Comparison of ENCODE assay signal across 22 mouse cellular contexts in the genomic region with DNA sequence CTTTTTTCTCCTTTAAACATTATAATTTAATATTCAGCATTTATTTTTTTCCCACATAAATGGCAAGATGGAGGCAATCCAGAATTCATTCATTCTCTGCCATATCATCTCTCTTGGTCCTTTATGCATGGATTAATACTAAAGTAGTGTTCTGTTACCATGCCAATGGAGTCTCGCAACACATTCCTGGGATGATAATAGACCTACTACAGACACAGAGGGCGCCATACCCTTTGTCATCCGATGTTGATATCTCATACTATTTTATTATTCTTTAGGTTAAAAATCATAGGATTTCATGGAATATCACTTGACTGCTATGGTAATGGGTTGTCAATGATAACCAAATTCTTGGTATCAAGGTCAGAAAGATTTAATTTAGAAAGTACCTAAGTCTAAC.
A peak's percentile ranks its signal among the peaks of the same experiment; 100 is the strongest.
DNase-seq lines count a peak whose midpoint lies in the region; ATAC-seq lines count a peak whose summit lies in the region.
"Had no signal": no experiment of that assay in that cellular context is flagged by ENCODE, and none has a peak within 500 bp of the region (broad histone marks: within the 10 kb centered on the region; RNA-seq: fewer than 3 reads in every experiment).

No protein-coding gene starts in this region.

- H3K4me3 ChIP-seq in forebrain, embryonic 16.5 days (replicated peaks; ENCODE audit: low read length), result no peak overlapping the region
- H3K4me3 ChIP-seq in forebrain, embryonic 11.5 days (ENCODE audit: low read depth, low read length), result no peak overlapping the region
- H3K4me3 ChIP-seq in midbrain, embryonic 14.5 days (replicated peaks; ENCODE audit: low read depth, low read length), result no peak overlapping the region
- no peak overlapping the region for H3K4me3 ChIP-seq in kidney, embryonic 16.5 days (ENCODE audit: low read length)
- H3K4me3 ChIP-seq in limb, embryonic 10.5 days, result no peak overlapping the region
- H3K4me3 ChIP-seq: erythroblast, embryonic 14.5 days; gastrocnemius, adult 2 months; limb, embryonic 12.5 days had no signal

- no peaks in the 10 kb centered on the region for H3K36me3 ChIP-seq in forebrain, embryonic 16.5 days (ENCODE audit: control insufficient read depth, insufficient read depth)
- H3K36me3 ChIP-seq in forebrain, embryonic 11.5 days (ENCODE audit: control insufficient read depth, insufficient read depth, low read length), result no peaks in the 10 kb centered on the region
- no peaks in the 10 kb centered on the region for H3K36me3 ChIP-seq in midbrain, embryonic 14.5 days (ENCODE audit: control insufficient read depth, insufficient read depth, low read length)
- H3K36me3 ChIP-seq in kidney, embryonic 16.5 days (ENCODE audit: insufficient read depth, low read length), result no peaks in the 10 kb centered on the region
- no peaks in the 10 kb centered on the region for H3K36me3 ChIP-seq in limb, embryonic 10.5 days
- H3K36me3 ChIP-seq: embryonic facial prominence, embryonic 13.5 days; limb, embryonic 12.5 days had no signal

- no peaks in the 10 kb centered on the region for H3K27me3 ChIP-seq in forebrain, embryonic 16.5 days (replicated peaks; ENCODE audit: control insufficient read depth, insufficient read depth, low read length)
- no peaks in the 10 kb centered on the region for H3K27me3 ChIP-seq in forebrain, embryonic 11.5 days (ENCODE audit: control insufficient read depth, insufficient read depth, low read length)
- H3K27me3 ChIP-seq in midbrain, embryonic 14.5 days (ENCODE audit: control insufficient read depth, insufficient read depth, low read length), result no peaks in the 10 kb centered on the region
- no peaks in the 10 kb centered on the region for H3K27me3 ChIP-seq in kidney, embryonic 16.5 days (ENCODE audit: insufficient read depth, low read length)
- H3K27me3 ChIP-seq in limb, embryonic 10.5 days (ENCODE audit: low read depth, poor library complexity, severe bottlenecking), result no peaks in the 10 kb centered on the region
- H3K27me3 ChIP-seq: embryonic facial prominence, embryonic 13.5 days; limb, embryonic 12.5 days had no signal

- H3K4me2 ChIP-seq in forebrain, embryonic 16.5 days (ENCODE audit: low read length), result no peak overlapping the region
- no peak overlapping the region for H3K4me2 ChIP-seq in forebrain, embryonic 11.5 days (ENCODE audit: low read depth, low read length, severe bottlenecking)
- H3K4me2 ChIP-seq in midbrain, embryonic 14.5 days (ENCODE audit: low read length), result no peak overlapping the region
- no peak overlapping the region for H3K4me2 ChIP-seq in kidney, embryonic 16.5 days (replicated peaks; ENCODE audit: low read depth, low read length)

- H3K27ac ChIP-seq in forebrain, embryonic 16.5 days (ENCODE audit: low read length), result peak overlapping the region; percentile 25; the same call in 1 of the 2 replicates
- no peak overlapping the region for H3K27ac ChIP-seq in forebrain, embryonic 11.5 days (ENCODE audit: low read depth, low read length)
- peak overlapping the region; percentile 71 for H3K27ac ChIP-seq in midbrain, embryonic 14.5 days (replicated peaks; ENCODE audit: low read depth, low read length)
- no peak overlapping the region for H3K27ac ChIP-seq in kidney, embryonic 16.5 days (ENCODE audit: low read length)
- H3K27ac ChIP-seq in limb, embryonic 10.5 days, result no peak overlapping the region
- H3K27ac ChIP-seq: embryonic facial prominence, embryonic 13.5 days; gastrocnemius, adult 2 months; limb, embryonic 12.5 days; macrophage had no signal

- peaks cover 14% of the 10 kb centered on the region for H3K4me1 ChIP-seq in forebrain, embryonic 16.5 days (replicated peaks; ENCODE audit: control insufficient read depth, insufficient read depth, low read length)
- H3K4me1 ChIP-seq in forebrain, embryonic 11.5 days (replicated peaks; ENCODE audit: control insufficient read depth, insufficient read depth, low read length), result no peaks in the 10 kb centered on the region
- peaks cover 19% of the 10 kb centered on the region for H3K4me1 ChIP-seq in midbrain, embryonic 14.5 days (ENCODE audit: control insufficient read depth, insufficient read depth, low read length)
- H3K4me1 ChIP-seq in kidney, embryonic 16.5 days (ENCODE audit: insufficient read depth, low read length), result 0 out of 2 replicates have a peak, but pooled peaks cover 7% of the 10 kb centered on the region
- peaks cover 7% of the 10 kb centered on the region for H3K4me1 ChIP-seq in limb, embryonic 10.5 days

- DNase-seq in forebrain, embryonic 11.5 days (ENCODE audit: low spot score), result no peak
- peak; percentile 11 for DNase-seq in A20 (ENCODE audit: low read depth, low spot score)
- DNase-seq in embryo, embryonic 10.5 days (ENCODE audit: low spot score), result peak; percentile 21
- peak; percentile 67 for DNase-seq in midbrain, embryonic 14.5 days
- no peak for DNase-seq in limb, embryonic 10.5 days (ENCODE audit: low spot score)
- DNase-seq: adrenal gland, postnatal 10 days; cerebellum, adult 8-10 months; gastrocnemius, adult 2 months; heart, postnatal 4 days; kidney, adult 18-20 months; kidney, postnatal 10 days; liver, postnatal 0 days; thymus, adult 18-20 months; thymus, postnatal 36 days had no signal

- no peaks in the 10 kb centered on the region for H3K9me3 ChIP-seq in forebrain, embryonic 16.5 days (ENCODE audit: control insufficient read depth, low read length)
- no peaks in the 10 kb centered on the region for H3K9me3 ChIP-seq in forebrain, embryonic 11.5 days (ENCODE audit: control insufficient read depth, low read length)
- no peaks in the 10 kb centered on the region for H3K9me3 ChIP-seq in midbrain, embryonic 14.5 days (ENCODE audit: control insufficient read depth, low read length)
- no peaks in the 10 kb centered on the region for H3K9me3 ChIP-seq in kidney, embryonic 16.5 days (ENCODE audit: low read length)
- H3K9me3 ChIP-seq in limb, embryonic 10.5 days (replicated peaks), result no peaks in the 10 kb centered on the region
- H3K9me3 ChIP-seq: embryonic facial prominence, embryonic 13.5 days; limb, embryonic 12.5 days had no signal

- ATAC-seq in forebrain, embryonic 16.5 days, result no peak
- no peak for ATAC-seq in forebrain, embryonic 11.5 days (replicated peaks; ENCODE audit: low FRiP score)
- peak; percentile 47; the same call in 1 of the 2 replicates for ATAC-seq in midbrain, embryonic 14.5 days (ENCODE audit: low FRiP score, low TSS enrichment)
- ATAC-seq in kidney, embryonic 16.5 days (ENCODE audit: low FRiP score, low TSS enrichment), result no peak
- ATAC-seq: inflammation-experienced regulatory T-cells, adult 6 months; liver, postnatal 0 days; lung, postnatal 0 days had no signal

- 57% methylated on average over 3 of the region's 3 CpGs for WGBS in forebrain, embryonic 16.5 days
- 65% methylated on average over 3 of the region's 3 CpGs for WGBS in forebrain, embryonic 11.5 days
- 10% methylated on average over 3 of the region's 3 CpGs for WGBS in midbrain, embryonic 14.5 days
- WGBS in kidney, embryonic 16.5 days, result 91% methylated on average over 3 of the region's 3 CpGs
- WGBS in limb, embryonic 10.5 days, result 87% methylated on average over 3 of the region's 3 CpGs

- H3K9ac ChIP-seq in forebrain, embryonic 16.5 days (replicated peaks; ENCODE audit: low read depth, low read length), result no peak overlapping the region
- no peak overlapping the region for H3K9ac ChIP-seq in forebrain, embryonic 11.5 days (ENCODE audit: low read length)
- no peak overlapping the region for H3K9ac ChIP-seq in midbrain, embryonic 14.5 days (replicated peaks; ENCODE audit: low read length)
- no peak overlapping the region for H3K9ac ChIP-seq in kidney, embryonic 16.5 days (replicated peaks; ENCODE audit: low read length)
- H3K9ac ChIP-seq: embryonic facial prominence, embryonic 13.5 days; liver, postnatal 0 days had no signal

Comparison
In these comparisons a context has a peak if more than half of its experiments do, and no peak if none do; other contexts are left out.
1. H3K27ac ChIP-seq: peak in forebrain, embryonic 16.5 days (single experiment) and midbrain, embryonic 14.5 days (single experiment); none in forebrain, embryonic 11.5 days (single experiment), kidney, embryonic 16.5 days (single experiment) and limb, embryonic 10.5 days (single experiment).
2. DNase-seq: peak in A20 (single experiment), embryo, embryonic 10.5 days (single experiment) and midbrain, embryonic 14.5 days (single experiment); none in forebrain, embryonic 11.5 days (single experiment) and limb, embryonic 10.5 days (single experiment).